Mouse (Mus musculus) myocyte (in vitro differentiated cells): ENCODE data around the gene Gm13290.
"Not testable (repeated sequence)": the region's sequence is repeated elsewhere in the genome, so short reads cannot be mapped to it uniquely, and the experiment has no call there.

ENCODE experiments used
- CEBPB ChIP-seq: IDR thresholded peaks from 2 replicates; pipeline ENCODE4 v1.6.1; 2011; ENCODE audit warnings: mild to moderate bottlenecking, moderate library complexity; ENCODE audit not compliant: poor library complexity, insufficient read depth, severe bottlenecking
- E2F4 ChIP-seq: IDR thresholded peaks from one replicate; pipeline ENCODE4 v1.6.1; 2011; ENCODE audit warnings: mild to moderate bottlenecking, control low read depth, moderate library complexity; ENCODE audit not compliant: insufficient read depth
- MAX ChIP-seq: IDR thresholded peaks from one replicate; pipeline ENCODE4 v1.6.1; 2011; ENCODE audit warnings: low read depth, mild to moderate bottlenecking, control low read depth
- MYOD1 ChIP-seq, 3 experiments: IDR thresholded peaks; one replicate each; pipeline ENCODE4 v1.6.1; 2011; ENCODE audit warnings: control low read depth in 2 of 3, low read depth in 2 of 3, mild to moderate bottlenecking in 2 of 3, moderate library complexity in 1 of 3; ENCODE audit not compliant: insufficient read length in 2 of 3, control insufficient read depth in 1 of 3
- MYOG ChIP-seq, 3 experiments: IDR thresholded peaks; one replicate each; pipeline ENCODE4 v1.6.1; 2011; ENCODE audit warnings: control low read depth in 2 of 3, low read depth in 2 of 3, mild to moderate bottlenecking in 2 of 3; ENCODE audit not compliant: insufficient read length in 2 of 3, control insufficient read depth in 1 of 3, insufficient read depth in 1 of 3
- POLR2A ChIP-seq: IDR thresholded peaks from one replicate; pipeline ENCODE4 v1.6.1; 2011; ENCODE audit warnings: low read depth, mild to moderate bottlenecking, control low read depth, moderate library complexity; ENCODE audit not compliant: insufficient read length
- POLR2AphosphoS2 ChIP-seq: IDR thresholded peaks from one replicate; pipeline ENCODE4 v1.6.1; 2011; ENCODE audit warnings: low read depth, control low read depth; ENCODE audit not compliant: insufficient read length
- REST ChIP-seq: IDR thresholded peaks from one replicate; pipeline ENCODE4 v1.6.1; 2011; ENCODE audit warnings: mild to moderate bottlenecking, control low read depth, moderate library complexity; ENCODE audit not compliant: insufficient read depth, insufficient read length
- USF1 ChIP-seq: IDR thresholded peaks from one replicate; pipeline ENCODE4 v1.6.1; 2011; ENCODE audit warnings: low read depth, mild to moderate bottlenecking, control low read depth, moderate library complexity

DNA sequence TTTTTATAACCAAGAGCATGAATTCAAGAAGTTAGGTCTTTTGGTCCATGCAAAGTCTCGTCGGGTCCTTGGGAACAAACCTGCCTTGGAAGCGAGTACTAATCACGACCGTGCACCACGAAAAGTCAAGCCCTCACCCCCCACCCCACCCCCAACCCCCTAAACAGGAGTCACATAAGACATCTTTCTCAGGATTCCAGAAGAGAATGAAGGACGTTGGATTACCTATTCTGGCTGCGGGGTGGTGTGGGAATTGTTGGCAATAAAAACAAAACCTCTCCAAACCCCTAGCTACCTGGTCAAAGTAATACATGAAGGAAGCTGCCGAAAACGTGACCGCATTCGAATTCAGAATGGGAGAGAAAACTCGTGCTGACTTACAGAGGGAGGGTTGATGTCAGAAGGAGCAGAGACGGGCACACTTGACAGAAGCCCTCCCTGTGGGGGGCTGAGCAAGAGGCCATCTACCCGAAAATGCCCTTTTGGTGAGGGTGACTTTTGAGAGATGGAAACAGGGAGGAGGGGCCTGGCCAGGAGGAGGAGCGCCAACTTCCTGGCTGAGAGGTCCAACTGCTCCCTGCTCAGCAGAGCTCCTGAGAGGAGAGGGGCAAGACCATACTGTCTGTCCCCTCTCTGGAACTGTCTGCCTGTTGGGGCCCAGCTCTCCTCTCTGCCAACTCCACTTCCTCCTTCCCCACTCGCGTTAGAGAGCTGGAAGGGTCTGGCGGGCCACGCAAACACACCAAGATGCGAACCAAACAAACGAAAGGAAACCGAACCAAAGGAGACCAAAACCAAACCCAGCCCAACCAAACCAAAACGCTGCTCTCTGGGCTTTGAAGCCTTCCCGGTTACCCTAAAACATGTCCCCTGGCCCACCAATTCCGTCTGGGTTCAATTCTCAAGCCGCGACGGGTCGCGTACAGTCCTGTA lies 16.8 kb upstream of the Gm13290 start:
- not testable (repeated sequence) for TF ChIP-seq MYOD1 (IDR thresholded peaks at IDR 0.05; ENCODE audit: control insufficient read depth in 1 of 3, insufficient read length in 2 of 3, low read depth in 2 of 3); POLR2A; MYOG (IDR thresholded peaks at IDR 0.05; ENCODE audit: control insufficient read depth in 1 of 3, insufficient read depth in 1 of 3, insufficient read length in 2 of 3, low read depth in 2 of 3); MAX; USF1; REST; CEBPB; POLR2AphosphoS2; E2F4
